Mouse (Mus musculus): ENCODE results near the gene Samd4b.
A peak's percentile ranks its signal among the peaks of the same experiment; 100 is the strongest.
"Not testable (repeated sequence)": the region's sequence is repeated elsewhere in the genome, so short reads cannot be mapped to it uniquely, and the experiment has no call there.

The Samd4b gene

GRCm38 (mm10) chr7:28561967-28562366, 36.0 kb downstream of the Samd4b start:
- DNase-seq (ENCODE audit: low spot score) = no peak

- DNase-seq (ENCODE audit: low spot score) = no peak
Measured at GRCm38 (mm10) chr7:28560856-28561255, 37.1 kb downstream of the Samd4b start.

GRCm38 (mm10) chr7:28558486-28558885, 39.5 kb downstream of the Samd4b start:
- DNase-seq (ENCODE audit: low spot score) = peak; percentile 51

GRCm38 (mm10) chr7:28557708-28558107, 40.2 kb downstream of the Samd4b start:
- peak; percentile 68 for DNase-seq (ENCODE audit: low spot score)

GRCm38 (mm10) chr7:28557069-28557468, 40.9 kb downstream of the Samd4b start:
- DNase-seq (ENCODE audit: low spot score) = no peak

GRCm38 (mm10) chr7:28555939-28556535, 41.9 kb downstream of the Samd4b start:
- DNase-seq (ENCODE audit: low spot score) = no peak

- DNase-seq (ENCODE audit: low spot score) = no peak
Measured at GRCm38 (mm10) chr7:28553076-28553475, 44.9 kb downstream of the Samd4b start.

GRCm38 (mm10) chr7:28547628-28548027, 50.3 kb downstream of the Samd4b start:
- no peak for DNase-seq (ENCODE audit: low spot score)

GRCm38 (mm10) chr7:28547154-28547553, 50.8 kb downstream of the Samd4b start, which contains the start of gene Nccrp1:
Gene Nccrp1 (minus strand): TSS chr7:28547254.
- DNase-seq (ENCODE audit: low spot score) = no peak

DNA sequence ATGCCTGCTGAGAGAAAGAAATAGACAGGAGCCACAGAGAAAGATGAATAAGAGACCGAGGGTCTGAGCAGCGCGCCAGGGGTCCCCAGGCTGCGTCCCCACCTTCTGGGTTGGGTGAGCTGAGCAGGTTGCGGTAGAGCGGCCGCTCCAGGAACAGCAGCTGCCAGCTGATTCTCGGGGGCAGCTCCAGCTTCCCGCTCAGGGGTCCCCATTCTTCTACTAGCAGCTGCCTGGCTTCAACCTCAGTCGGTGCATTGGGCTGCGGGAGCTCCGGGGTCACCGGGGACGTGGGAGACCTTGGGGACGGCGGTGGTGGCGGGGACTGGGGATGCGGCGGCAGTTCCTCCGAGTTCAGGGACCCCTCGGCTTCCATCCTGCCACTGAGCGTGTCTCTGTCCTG, 51.3 kb downstream of the Samd4b start:
- DNase-seq (ENCODE audit: low spot score) = no peak

- no peak for DNase-seq (ENCODE audit: low spot score)
Measured at GRCm38 (mm10) chr7:28545891-28546210, 52.1 kb downstream of the Samd4b start.

GRCm38 (mm10) chr7:28545048-28545890, 52.7 kb downstream of the Samd4b start:
- DNase-seq (ENCODE audit: low spot score) = peak; percentile 56

- no peak for DNase-seq (ENCODE audit: low spot score)
Measured at GRCm38 (mm10) chr7:28544051-28544601, 53.8 kb downstream of the Samd4b start.

DNA sequence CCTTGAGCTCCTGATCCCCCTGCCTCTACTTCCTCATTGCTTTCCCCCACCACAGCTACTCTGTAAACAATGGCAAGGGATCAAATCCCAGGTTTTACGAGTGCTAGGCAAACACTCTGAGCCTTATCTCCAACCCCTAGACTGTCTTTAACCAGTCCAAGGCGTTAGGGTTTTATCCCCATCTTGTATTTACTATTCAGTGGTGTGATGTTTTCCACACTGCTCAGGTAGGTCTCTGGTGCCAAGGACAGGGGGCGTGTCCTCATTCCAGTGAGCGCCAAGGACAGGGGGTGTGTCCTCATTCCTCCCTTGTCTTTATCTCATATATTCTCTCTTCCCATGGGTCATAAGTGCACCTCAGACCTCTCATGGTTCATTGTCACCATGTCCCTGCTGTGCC, 57.4 kb downstream of the Samd4b start, which contains the start of gene Sycn:
Gene Sycn, plus strand, starts transcription at position 360 of the 400 bp plus-strand sequence.
- DNase-seq (ENCODE audit: low spot score) = no peak

DNA sequence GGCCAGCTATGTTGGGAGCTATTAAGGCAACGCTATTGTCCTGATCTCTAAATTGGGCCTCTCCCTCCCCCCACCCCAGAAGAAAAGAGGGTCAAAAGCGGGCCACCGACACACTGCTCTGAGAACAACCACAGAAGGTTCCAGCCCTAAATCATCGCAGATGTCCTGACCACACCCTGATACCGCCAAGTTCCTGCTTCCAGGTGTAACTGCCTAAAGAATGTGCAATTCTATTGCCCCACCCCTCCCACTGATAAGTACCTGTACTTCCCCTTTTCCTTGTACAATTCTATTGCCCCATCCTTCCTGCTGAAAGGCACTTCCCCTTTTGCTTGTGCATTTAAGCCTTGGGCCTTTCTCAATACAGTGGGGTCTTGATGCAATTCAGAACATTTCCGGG, 59.1 kb downstream of the Samd4b start:
- DNase-seq (ENCODE audit: low spot score) = not testable (repeated sequence)

DNA sequence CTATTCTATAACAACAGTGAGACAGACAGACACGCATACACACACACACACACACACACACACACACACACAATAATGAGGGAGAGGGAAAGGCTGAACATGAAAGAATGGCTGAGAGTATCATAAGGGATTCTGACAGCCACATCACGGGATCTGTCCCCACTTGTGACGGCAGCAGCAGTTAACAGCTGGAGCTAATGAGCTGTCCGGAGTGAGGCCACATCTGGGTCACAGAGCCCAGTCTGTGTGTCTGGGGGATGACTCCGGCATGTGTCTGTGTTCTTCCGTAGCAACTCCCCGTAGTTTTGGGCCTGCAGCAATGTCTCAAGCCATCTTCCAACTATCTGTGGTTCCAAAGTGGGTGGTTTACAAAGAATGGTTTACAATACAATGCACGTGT, 65.9 kb downstream of the Samd4b start:
- no peak for DNase-seq (ENCODE audit: low spot score)

DNA sequence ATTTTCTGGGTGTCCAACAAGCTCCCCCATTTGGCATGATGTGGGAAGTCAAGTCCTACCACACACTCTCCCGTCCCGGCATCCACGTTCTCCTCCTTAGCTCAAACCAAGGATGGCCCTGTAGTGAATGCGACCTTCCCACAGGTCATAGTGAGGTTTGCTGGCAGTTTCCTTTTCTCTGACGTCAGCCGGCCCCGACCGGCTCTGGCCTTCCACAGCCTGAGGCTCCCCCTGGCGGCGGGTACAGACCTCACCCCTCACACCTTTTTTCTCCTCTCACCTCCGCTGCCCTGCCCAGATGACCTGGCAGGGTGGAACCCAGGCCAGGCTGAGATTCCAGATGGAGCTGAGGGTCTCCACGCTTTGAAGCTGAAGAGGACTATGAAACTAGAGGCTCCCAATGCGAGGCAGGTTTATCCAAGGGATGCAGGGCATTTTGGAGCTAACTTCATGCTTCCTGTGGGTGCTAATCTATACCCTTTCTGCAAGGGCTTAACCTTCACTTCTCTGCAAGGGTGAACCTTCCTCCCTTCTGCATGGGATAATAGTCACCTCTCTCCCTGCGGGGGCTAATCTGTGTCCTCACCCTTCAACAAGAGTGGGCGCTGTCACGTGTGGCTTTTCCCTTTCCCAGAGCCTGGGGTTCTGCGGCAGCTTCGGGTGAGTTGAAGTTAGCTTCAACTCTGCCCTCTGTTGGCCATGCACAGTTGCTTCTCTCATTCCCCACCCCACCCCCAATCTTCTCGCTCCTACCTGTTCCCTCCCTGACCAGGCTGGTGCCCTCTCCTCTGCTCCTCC, 69.8 kb downstream of the Samd4b start:
- DNase-seq (ENCODE audit: low spot score) = peak; percentile 81

DNA sequence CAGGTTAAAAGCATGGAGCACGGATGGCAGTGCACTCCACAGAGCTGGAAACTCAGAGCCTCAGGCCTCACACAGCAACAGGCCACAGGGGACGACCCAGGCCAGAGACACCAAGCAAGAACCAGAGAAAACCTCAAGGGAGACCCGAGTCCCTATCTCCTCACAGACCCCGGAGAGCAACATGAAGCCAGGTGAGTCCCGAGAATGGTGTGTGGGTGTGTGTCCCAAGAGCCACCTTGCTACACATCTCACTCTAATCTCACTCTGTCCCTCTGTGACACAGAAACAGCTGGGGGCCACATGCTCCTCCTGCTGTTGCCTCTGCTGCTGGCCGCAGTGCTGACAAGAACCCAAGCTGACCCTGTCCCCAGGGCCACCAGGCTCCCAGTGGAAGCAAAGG, 75.4 kb downstream of the Samd4b start, which contains the start of gene Ifnl3:
Gene Ifnl3, plus strand, starts transcription at position 301 of the 400 bp plus-strand sequence.
- DNase-seq (ENCODE audit: low spot score) = not testable (repeated sequence)

DNA sequence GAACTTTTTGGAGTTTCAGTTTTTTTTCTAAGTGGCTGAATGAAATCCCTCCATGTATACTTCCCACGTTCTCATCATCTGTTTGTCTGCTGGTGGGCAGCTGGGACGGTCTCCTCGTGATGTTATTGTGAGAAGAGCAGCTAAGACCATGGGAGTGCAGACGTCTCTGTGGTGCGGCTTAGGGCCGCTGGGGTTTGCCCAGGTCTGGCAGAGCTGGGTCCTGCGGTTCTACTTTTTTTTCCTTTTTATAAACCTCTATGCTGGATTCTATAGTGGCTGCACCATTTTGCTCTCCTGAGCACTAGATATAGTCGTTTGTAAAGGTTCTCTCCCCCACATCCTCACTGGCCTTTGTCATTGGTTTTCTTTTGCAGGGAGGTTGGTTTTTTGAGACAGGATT, 86.5 kb downstream of the Samd4b start:
- DNase-seq (ENCODE audit: low spot score) = no peak

GRCm38 (mm10) chr7:28510405-28510974, 87.5 kb downstream of the Samd4b start, which contains the start of gene Ifnl2:
Gene Ifnl2 (minus strand): TSS chr7:28510455.
- DNase-seq (ENCODE audit: low spot score) = not testable (repeated sequence)

GRCm38 (mm10) chr7:28509121-28509520, 88.8 kb downstream of the Samd4b start:
- DNase-seq (ENCODE audit: low spot score) = not testable (repeated sequence)

- no peak for DNase-seq (ENCODE audit: low spot score)
Measured at GRCm38 (mm10) chr7:28505585-28505984, 92.4 kb downstream of the Samd4b start.
